Mouse (Mus musculus) cerebellum, adult 9-10 months (tissue): ENCODE measurements around the gene Mrpl54.
A peak's percentile ranks its signal among the peaks of the same experiment; 100 is the strongest.
"Not testable (repeated sequence)": the region's sequence is repeated elsewhere in the genome, so short reads cannot be mapped to it uniquely, and the experiment has no call there.

Source experiments
- DNase-seq: peaks from one replicate; pipeline ENCODE4 v3.0.0; 2022

Mrpl54 gene

GRCm38 (mm10) chr10:81217964-81218363 lies 48.8 kb downstream of the Mrpl54 start:
- DNase-seq = peak; percentile 81

- not testable (repeated sequence) for DNase-seq
Observed at GRCm38 (mm10) chr10:81217267-81217666, 49.5 kb downstream of the Mrpl54 start.

GRCm38 (mm10) chr10:81216810-81217209 lies 49.9 kb downstream of the Mrpl54 start:
- no peak for DNase-seq

- DNase-seq = no peak
Observed at GRCm38 (mm10) chr10:81216260-81216659, 50.5 kb downstream of the Mrpl54 start.
